Mouse (Mus musculus) erythroblast, embryonic 14.5 days (primary cell): ENCODE results near the gene Rad23a.

Experiments
- GATA1 ChIP-seq: IDR thresholded peaks from 2 replicates; pipeline ENCODE4 v1.6.1; 2012; ENCODE audit warnings: low read length, inconsistent platforms, mixed read lengths
- TAL1 ChIP-seq: IDR thresholded peaks from 3 replicates; pipeline ENCODE4 v1.6.1; 2012; ENCODE audit warnings: low read length, inconsistent platforms, mixed read lengths

- TF ChIP-seq GATA1 (no peak), TAL1 (no peak)
These were observed 53.5 kb downstream of the Rad23a start for GRCm38 (mm10) chr8:84786801-84787467.
